Mouse (Mus musculus) kidney, embryonic 14.5 days (tissue): ENCODE measurements around the gene Trip6. TPM values are rescaled to one million over a fixed set of nuclear protein-coding genes. Genes with fewer than 3 reads are reported as not detected.

ENCODE experiments used
- ATAC-seq: fragments of 200-750 bp; cut with Nextera tagmentation; 2 replicates; pipeline ENCODE4 v1.8.0; 2017; ENCODE audit warnings: moderate number of reproducible peaks, mild to moderate bottlenecking, moderate TSS enrichment, moderate library complexity; ENCODE audit not compliant: low FRiP score, low TSS enrichment
- H3K27ac ChIP-seq: fragments of 300-500 bp; sonication (generic); 2 replicates; pipeline ENCODE4 v1.5.1; 2014; ENCODE audit warnings: low read depth, mild to moderate bottlenecking, low read length, moderate library complexity, mixed read lengths
- H3K27me3 ChIP-seq: fragments of 300-500 bp; sonication (generic); 2 replicates; pipeline ENCODE4 v1.6.1; 2014; ENCODE audit warnings: mild to moderate bottlenecking, low read length; ENCODE audit not compliant: control insufficient read depth, insufficient read depth
- H3K36me3 ChIP-seq: fragments of 300-500 bp; sonication (generic); 2 replicates; pipeline ENCODE4 v1.6.1; 2014; ENCODE audit warnings: low read length, mixed read lengths; ENCODE audit not compliant: control insufficient read depth, insufficient read depth
- H3K4me1 ChIP-seq: fragments of 300-500 bp; sonication (generic); 2 replicates; pipeline ENCODE4 v1.6.1; 2014; ENCODE audit warnings: low read length, mixed read lengths; ENCODE audit not compliant: control insufficient read depth, insufficient read depth
- H3K4me2 ChIP-seq: fragments of 300-500 bp; sonication (generic); replicated peaks from 2 replicates; pipeline ENCODE4 v1.6.1; 2014; ENCODE audit warnings: low read depth, mild to moderate bottlenecking, low read length
- H3K4me3 ChIP-seq: fragments of 300-500 bp; sonication (generic); 2 replicates; pipeline ENCODE4 v1.5.1; 2014; ENCODE audit warnings: mild to moderate bottlenecking, low read length
- H3K9ac ChIP-seq: fragments of 300-500 bp; sonication (generic); 2 replicates; pipeline ENCODE4 v1.6.1; 2014; ENCODE audit warnings: low read depth, mild to moderate bottlenecking, low read length, moderate library complexity
- H3K9me3 ChIP-seq: fragments of 300-500 bp; sonication (generic); 2 replicates; pipeline ENCODE4 v1.6.1; 2016; ENCODE audit warnings: low read length; ENCODE audit not compliant: control insufficient read depth
- WGBS: fragments of 180-500 bp; shearing (Covaris S2); extraction: QIAGEN DNeasy Blood & Tissue Kit; methylation state at CpG from one replicate; pipeline ENCODE4 v1.1.7; 2014; 5-methylcytosine and 5-hydroxymethylcytosine counted together
- polyA plus RNA-seq: library from polyadenylated mRNA; unstranded; fragments of >200 nt; fragmentation: Nextera tagmentation; extraction: Ambion mirVana; gene quantifications from 2 replicates; pipeline ENCODE4 v1.2.1, GENCODE M21; 2014

Gene Trip6
- polyA plus RNA-seq, 1 experiment from 2014 or later: 62.5 TPM

- Histone ChIP-seq H3K4me3 (no peak overlapping the region), H3K4me1 (peaks cover 27% of the 10 kb centered on the region), H3K9ac (no peak overlapping the region), H3K27ac (no peak overlapping the region), H3K4me2 (no peak overlapping the region), H3K9me3 (no peaks in the 10 kb centered on the region), H3K36me3 (peaks cover 9% of the 10 kb centered on the region; the same call in 1 of the 2 replicates), H3K27me3 (peaks cover 48% of the 10 kb centered on the region)
- ATAC-seq: no peak
- WGBS: 18% methylated on average over 15 of the region's 15 CpGs
Observed at GRCm38 (mm10) chr5:137290677-137291076, 23.5 kb downstream of the Trip6 start.

- Histone ChIP-seq H3K4me2 (no peak overlapping the region; the same call in 1 of the 2 replicates), H3K27ac (no peak overlapping the region), H3K4me3 (no peak overlapping the region), H3K27me3 (peaks cover 48% of the 10 kb centered on the region), H3K36me3 (peaks cover under 1% of the 10 kb centered on the region; the same call in 1 of the 2 replicates), H3K9ac (no peak overlapping the region), H3K9me3 (no peaks in the 10 kb centered on the region), H3K4me1 (peaks cover 22% of the 10 kb centered on the region)
- ATAC-seq: no peak
- WGBS: 56% methylated on average over 13 of the region's 13 CpGs
Observed at GRCm38 (mm10) chr5:137289591-137290365, 24.4 kb downstream of the Trip6 start.

DNA sequence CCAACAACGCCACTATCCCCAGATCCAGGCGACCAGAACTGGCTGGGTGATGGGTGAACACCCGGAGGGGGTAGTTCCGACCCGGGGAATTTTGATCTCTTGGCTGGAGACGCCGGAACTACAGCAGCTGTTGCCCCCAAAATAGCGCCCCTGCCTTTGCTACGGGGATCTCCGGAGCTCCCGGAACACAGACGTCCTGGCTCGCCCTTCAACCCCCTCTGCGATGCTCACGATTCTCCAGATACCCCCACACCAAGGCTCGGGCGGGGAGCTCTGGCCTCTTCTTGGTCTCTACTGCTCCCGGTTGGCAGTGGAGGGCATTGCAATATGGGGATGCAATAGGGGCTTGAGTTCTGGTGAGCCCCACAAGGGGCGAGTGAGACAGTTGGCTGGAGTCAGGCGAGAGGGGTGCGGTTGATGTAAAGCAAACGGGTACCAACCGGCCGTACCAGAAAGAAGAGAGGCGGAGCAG, 25.2 kb downstream of the Trip6 start:
- Histone ChIP-seq H3K27me3 (peaks cover 48% of the 10 kb centered on the region), H3K4me1 (peaks cover 21% of the 10 kb centered on the region)

DNA sequence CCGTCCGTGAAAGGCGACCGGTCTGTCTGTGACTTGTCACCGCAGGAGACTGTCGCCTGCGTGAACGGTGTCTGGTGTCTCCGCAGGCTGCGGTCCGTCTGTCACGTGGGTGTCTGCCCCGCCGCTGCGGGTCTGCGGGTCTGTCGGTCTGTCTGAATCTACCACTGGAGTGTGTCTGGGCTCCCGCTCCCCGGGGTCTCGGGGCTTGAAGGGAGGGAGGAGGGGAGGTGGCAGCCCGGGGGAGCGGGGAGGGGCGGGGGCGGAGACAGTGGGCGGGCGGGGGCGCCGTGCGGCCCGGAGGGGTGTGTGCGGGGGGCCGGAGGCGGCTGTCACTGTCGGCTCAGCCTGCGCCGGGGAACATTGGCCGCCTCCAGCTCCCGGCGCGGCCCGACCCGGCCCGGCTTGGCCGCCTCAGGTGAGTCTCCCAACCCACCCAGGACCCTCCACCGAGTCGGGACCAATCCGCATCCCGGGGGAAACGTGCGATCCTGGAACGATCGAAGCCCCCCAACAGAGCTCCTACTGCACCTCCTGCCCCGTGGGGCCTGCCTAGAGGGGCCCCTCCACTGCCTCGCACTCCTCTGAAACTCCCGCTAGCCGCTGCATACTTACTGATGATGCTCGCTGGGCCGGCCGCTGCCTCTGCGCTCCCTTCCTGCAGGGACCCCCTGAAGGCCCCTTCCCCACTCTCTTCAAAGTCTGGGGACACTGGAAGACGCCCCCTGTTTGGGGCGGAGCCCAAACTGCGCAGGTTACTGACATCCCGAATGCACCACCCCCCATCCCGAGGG, 26.1 kb downstream of the Trip6 start:
- no peaks in the 10 kb centered on the region for H3K36me3 ChIP-seq
- peak overlapping the region; percentile 75 for H3K4me2 ChIP-seq
- no peak overlapping the region for H3K27ac ChIP-seq
- peak overlapping the region; percentile 41 for H3K4me3 ChIP-seq
- peaks cover 48% of the 10 kb centered on the region for H3K27me3 ChIP-seq
- peaks cover 21% of the 10 kb centered on the region for H3K4me1 ChIP-seq
- WGBS: under 1% methylated on average over 55 of the region's 65 CpGs
- 0 out of 2 replicates have a peak, but pooled peaks have one; percentile 2 for ATAC-seq
- peaks cover under 1% of the 10 kb centered on the region; the same call in 1 of the 2 replicates for H3K9me3 ChIP-seq
- peak overlapping the region; percentile 45 for H3K9ac ChIP-seq

More for the DNA sequence above, 25.2 kb downstream of the Trip6 start:
- no peak for ATAC-seq
- no peaks in the 10 kb centered on the region for H3K36me3 ChIP-seq
- H3K4me3 ChIP-seq: peak overlapping the region; percentile 41
- H3K27ac ChIP-seq: no peak overlapping the region
- H3K4me2 ChIP-seq: peak overlapping the region; percentile 75
- no peak overlapping the region for H3K9ac ChIP-seq
- 3% methylated on average over 25 of the region's 25 CpGs for WGBS
- no peaks in the 10 kb centered on the region for H3K9me3 ChIP-seq

GRCm38 (mm10) chr5:137287032-137287952, 26.9 kb downstream of the Trip6 start, which contains the start of gene Ache:
Ache (plus strand) TSS chr5:137287519.
- Histone ChIP-seq H3K4me1 (peaks cover 18% of the 10 kb centered on the region), H3K36me3 (no peaks in the 10 kb centered on the region), H3K9me3 (peaks cover 4% of the 10 kb centered on the region; the same call in 1 of the 2 replicates), H3K4me2 (peak within 1 kb of the TSS; percentile 75), H3K9ac (peak within 1 kb of the TSS; percentile 45), H3K27ac (no peak within 1 kb of the TSS), H3K27me3 (peaks cover 48% of the 10 kb centered on the region), H3K4me3 (peak within 1 kb of the TSS; percentile 41)
- peak; percentile 16 for ATAC-seq
- 1% methylated on average over 40 of the region's 40 CpGs for WGBS

DNA sequence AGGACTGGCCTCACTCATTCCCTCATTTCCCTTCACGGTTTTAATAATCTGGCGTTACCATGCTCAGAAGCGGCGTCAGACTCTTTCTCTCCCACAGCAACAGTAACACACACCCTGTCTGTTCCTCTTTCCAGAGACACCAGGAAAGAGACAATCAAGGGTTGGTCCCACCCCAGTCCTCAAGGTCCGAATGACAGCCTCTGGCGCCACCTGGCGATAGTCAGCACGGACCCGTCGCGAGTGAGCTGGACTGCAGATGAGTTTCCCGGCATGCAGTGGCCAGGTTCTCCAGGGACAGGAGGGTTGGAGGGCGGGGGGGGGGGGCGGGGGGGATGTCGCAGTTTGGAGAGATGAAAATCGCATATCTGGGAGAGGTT, 27.6 kb downstream of the Trip6 start:
- WGBS: under 1% methylated on average over 16 of the region's 16 CpGs
- peaks cover 42% of the 10 kb centered on the region for H3K27me3 ChIP-seq
- no peak overlapping the region for H3K9ac ChIP-seq
- H3K4me1 ChIP-seq: peaks cover 18% of the 10 kb centered on the region
- no peaks in the 10 kb centered on the region for H3K36me3 ChIP-seq
- no peak overlapping the region for H3K27ac ChIP-seq
- H3K4me2 ChIP-seq: peak overlapping the region; percentile 65
- peaks cover 4% of the 10 kb centered on the region; the same call in 1 of the 2 replicates for H3K9me3 ChIP-seq
- ATAC-seq: peak; percentile 63
- H3K4me3 ChIP-seq: peak overlapping the region; percentile 41

DNA sequence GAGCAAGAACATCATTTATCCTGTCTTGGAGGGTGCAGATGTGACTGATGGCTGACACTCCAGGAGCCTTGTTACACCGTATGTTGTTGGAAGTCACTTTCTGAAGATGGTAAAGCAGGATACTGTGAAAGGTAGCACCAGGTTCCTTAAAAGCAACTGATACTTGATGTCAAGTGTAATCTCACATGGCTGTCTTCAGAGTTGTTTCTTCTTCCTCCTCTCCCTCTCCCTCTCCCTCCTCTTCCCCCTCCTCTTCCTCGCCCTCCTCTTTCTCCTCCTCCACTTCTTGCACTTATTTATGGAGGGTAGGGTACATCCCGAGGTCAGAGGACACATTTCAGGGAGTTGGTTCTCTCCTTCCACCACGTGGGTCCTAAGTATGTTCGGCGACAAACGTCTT, 28.2 kb downstream of the Trip6 start:
- Histone ChIP-seq H3K36me3 (no peaks in the 10 kb centered on the region), H3K27me3 (peaks cover 36% of the 10 kb centered on the region), H3K4me1 (peaks cover 18% of the 10 kb centered on the region), H3K4me3 (no peak overlapping the region), H3K4me2 (no peak overlapping the region), H3K9me3 (peaks cover 4% of the 10 kb centered on the region; the same call in 1 of the 2 replicates), H3K27ac (no peak overlapping the region), H3K9ac (no peak overlapping the region)
- no peak for ATAC-seq
- WGBS: 17% methylated on average over 7 of the region's 7 CpGs

- 62% methylated on average over 5 of the region's 5 CpGs for WGBS
Observed at GRCm38 (mm10) chr5:137285045-137285444, 29.2 kb downstream of the Trip6 start.

More at GRCm38 (mm10) chr5:137285045-137285444, 29.2 kb downstream of the Trip6 start:
- no peak overlapping the region for H3K4me2 ChIP-seq
- H3K36me3 ChIP-seq: no peaks in the 10 kb centered on the region
- peaks cover 29% of the 10 kb centered on the region for H3K27me3 ChIP-seq
- H3K4me1 ChIP-seq: peaks cover 18% of the 10 kb centered on the region
- H3K9ac ChIP-seq: no peak overlapping the region
- no peak overlapping the region for H3K27ac ChIP-seq
- no peak overlapping the region for H3K4me3 ChIP-seq
- peaks cover 4% of the 10 kb centered on the region; the same call in 1 of the 2 replicates for H3K9me3 ChIP-seq
- no peak for ATAC-seq
